Mouse (Mus musculus): ENCODE data around the gene Lrfn2. TPM values are rescaled to one million over a fixed set of nuclear protein-coding genes. Genes with fewer than 3 reads are reported as not detected.

Gene Lrfn2
- polyA plus RNA-seq, 1 experiment from 2014 or later, result 0.82 TPM

- Histone ChIP-seq H3K4me2 (replicated peaks) (no peak overlapping the region), H3K27me3 (peaks cover 38% of the 10 kb centered on the region), H3K9ac (no peak overlapping the region), H3K4me3 (no peak overlapping the region), H3K27ac (no peak overlapping the region), H3K36me3 (no peaks in the 10 kb centered on the region), H3K4me1 (peaks cover 4% of the 10 kb centered on the region), H3K9me3 (no peaks in the 10 kb centered on the region)
- ATAC-seq (ENCODE audit: insufficient number of reproducible peaks, insufficient read depth, low FRiP score, low TSS enrichment), result no peak
- WGBS, result 80% methylated on average over 8 of the region's 8 CpGs
Observed at GRCm38 (mm10) chr17:48935201-48935600, 3.0 kb downstream of the Lrfn2 start.

- WGBS, result 49% methylated on average over 5 of the region's 5 CpGs
- peaks cover 28% of the 10 kb centered on the region for H3K27me3 ChIP-seq
- H3K9ac ChIP-seq, result no peak overlapping the region
- H3K4me2 ChIP-seq (replicated peaks), result no peak overlapping the region
- no peaks in the 10 kb centered on the region for H3K36me3 ChIP-seq
- no peak overlapping the region for H3K4me3 ChIP-seq
- no peak for ATAC-seq (ENCODE audit: insufficient number of reproducible peaks, insufficient read depth, low FRiP score, low TSS enrichment)
- H3K27ac ChIP-seq, result no peak overlapping the region
- no peaks in the 10 kb centered on the region for H3K9me3 ChIP-seq
- H3K4me1 ChIP-seq, result peaks cover 4% of the 10 kb centered on the region
Observed at GRCm38 (mm10) chr17:48936445-48937141, 4.4 kb downstream of the Lrfn2 start.

GRCm38 (mm10) chr17:48938711-48939220, 6.6 kb downstream of the Lrfn2 start:
- Histone ChIP-seq H3K9me3 (no peaks in the 10 kb centered on the region), H3K4me1 (no peaks in the 10 kb centered on the region), H3K27ac (no peak overlapping the region), H3K9ac (no peak overlapping the region), H3K27me3 (peaks cover 9% of the 10 kb centered on the region), H3K4me2 (replicated peaks) (no peak overlapping the region), H3K4me3 (no peak overlapping the region), H3K36me3 (no peaks in the 10 kb centered on the region)
- no peak for ATAC-seq (ENCODE audit: insufficient number of reproducible peaks, insufficient read depth, low FRiP score, low TSS enrichment)
- 80% methylated on average over 7 of the region's 7 CpGs for WGBS

GRCm38 (mm10) chr17:48946315-48946714, 14.1 kb downstream of the Lrfn2 start:
- 86% methylated on average over 9 of the region's 9 CpGs for WGBS

GRCm38 (mm10) chr17:48946765-48947164, 14.6 kb downstream of the Lrfn2 start:
- no peaks in the 10 kb centered on the region for H3K9me3 ChIP-seq
- H3K36me3 ChIP-seq, result no peaks in the 10 kb centered on the region
- no peak overlapping the region for H3K4me3 ChIP-seq
- no peaks in the 10 kb centered on the region for H3K27me3 ChIP-seq
- no peak overlapping the region for H3K9ac ChIP-seq
- 66% methylated on average over 3 of the region's 3 CpGs for WGBS
- ATAC-seq (ENCODE audit: insufficient number of reproducible peaks, insufficient read depth, low FRiP score, low TSS enrichment), result no peak
- no peaks in the 10 kb centered on the region for H3K4me1 ChIP-seq
- H3K27ac ChIP-seq, result no peak overlapping the region
- H3K4me2 ChIP-seq (replicated peaks), result no peak overlapping the region

More at GRCm38 (mm10) chr17:48946315-48946714, 14.1 kb downstream of the Lrfn2 start:
- no peak for ATAC-seq (ENCODE audit: insufficient number of reproducible peaks, insufficient read depth, low FRiP score, low TSS enrichment)
- H3K9ac ChIP-seq, result no peak overlapping the region
- no peaks in the 10 kb centered on the region for H3K36me3 ChIP-seq
- no peaks in the 10 kb centered on the region for H3K27me3 ChIP-seq
- H3K4me1 ChIP-seq, result no peaks in the 10 kb centered on the region
- no peaks in the 10 kb centered on the region for H3K9me3 ChIP-seq
- no peak overlapping the region for H3K4me3 ChIP-seq
- no peak overlapping the region for H3K4me2 ChIP-seq (replicated peaks)
- H3K27ac ChIP-seq, result no peak overlapping the region

GRCm38 (mm10) chr17:48951250-48951649, 19.1 kb downstream of the Lrfn2 start:
- Histone ChIP-seq H3K9me3 (no peaks in the 10 kb centered on the region), H3K4me3 (no peak overlapping the region), H3K4me1 (no peaks in the 10 kb centered on the region), H3K4me2 (replicated peaks) (no peak overlapping the region), H3K27ac (no peak overlapping the region), H3K27me3 (no peaks in the 10 kb centered on the region), H3K9ac (no peak overlapping the region), H3K36me3 (no peaks in the 10 kb centered on the region)
- ATAC-seq (ENCODE audit: insufficient number of reproducible peaks, insufficient read depth, low FRiP score, low TSS enrichment), result no peak
- WGBS, result 95% methylated on average over 1 of the region's 1 CpGs

- 80% methylated on average over 7 of the region's 7 CpGs for WGBS
- H3K27me3 ChIP-seq, result no peaks in the 10 kb centered on the region
- no peak for ATAC-seq (ENCODE audit: insufficient number of reproducible peaks, insufficient read depth, low FRiP score, low TSS enrichment)
- H3K9me3 ChIP-seq, result no peaks in the 10 kb centered on the region
- H3K4me2 ChIP-seq (replicated peaks), result no peak overlapping the region
- H3K4me1 ChIP-seq, result peaks cover 7% of the 10 kb centered on the region
- H3K27ac ChIP-seq, result no peak overlapping the region
- H3K36me3 ChIP-seq, result no peaks in the 10 kb centered on the region
- no peak overlapping the region for H3K4me3 ChIP-seq
- no peak overlapping the region for H3K9ac ChIP-seq
Observed at GRCm38 (mm10) chr17:48956033-48956631, 24.0 kb downstream of the Lrfn2 start.

GRCm38 (mm10) chr17:48960161-48960698, 28.1 kb downstream of the Lrfn2 start:
- peak; percentile 77 for ATAC-seq (ENCODE audit: insufficient number of reproducible peaks, insufficient read depth, low FRiP score, low TSS enrichment)
- Histone ChIP-seq H3K36me3 (no peaks in the 10 kb centered on the region), H3K9me3 (no peaks in the 10 kb centered on the region), H3K4me1 (peaks cover 7% of the 10 kb centered on the region), H3K27me3 (no peaks in the 10 kb centered on the region), H3K4me3 (peak overlapping the region; percentile 23), H3K4me2 (replicated peaks) (peak overlapping the region; percentile 50), H3K9ac (no peak overlapping the region), H3K27ac (0 out of 2 replicates have a peak overlapping the region, but pooled peaks have one; percentile 30)
- WGBS, result 3% methylated on average over 13 of the region's 16 CpGs

GRCm38 (mm10) chr17:48962646-48963045, 30.5 kb downstream of the Lrfn2 start:
- Histone ChIP-seq H3K9me3 (no peaks in the 10 kb centered on the region), H3K27ac (no peak overlapping the region), H3K4me3 (no peak overlapping the region), H3K9ac (no peak overlapping the region), H3K4me1 (peaks cover 7% of the 10 kb centered on the region), H3K27me3 (no peaks in the 10 kb centered on the region), H3K36me3 (no peaks in the 10 kb centered on the region), H3K4me2 (replicated peaks) (no peak overlapping the region)
- ATAC-seq (ENCODE audit: insufficient number of reproducible peaks, insufficient read depth, low FRiP score, low TSS enrichment), result no peak
- WGBS, result 56% methylated on average over 3 of the region's 3 CpGs

GRCm38 (mm10) chr17:48963740-48964139, 31.6 kb downstream of the Lrfn2 start:
- no peaks in the 10 kb centered on the region for H3K27me3 ChIP-seq
- ATAC-seq (ENCODE audit: insufficient number of reproducible peaks, insufficient read depth, low FRiP score, low TSS enrichment), result no peak
- 69% methylated on average over 9 of the region's 9 CpGs for WGBS
- H3K4me2 ChIP-seq (replicated peaks), result no peak overlapping the region
- H3K36me3 ChIP-seq, result no peaks in the 10 kb centered on the region
- peaks cover 7% of the 10 kb centered on the region for H3K4me1 ChIP-seq
- H3K27ac ChIP-seq, result no peak overlapping the region
- no peak overlapping the region for H3K9ac ChIP-seq
- no peaks in the 10 kb centered on the region for H3K9me3 ChIP-seq
- no peak overlapping the region for H3K4me3 ChIP-seq

- no peak overlapping the region for H3K27ac ChIP-seq
- no peak overlapping the region for H3K9ac ChIP-seq
- no peak for ATAC-seq (ENCODE audit: insufficient number of reproducible peaks, insufficient read depth, low FRiP score, low TSS enrichment)
- no peak overlapping the region for H3K4me2 ChIP-seq (replicated peaks)
- no peaks in the 10 kb centered on the region for H3K9me3 ChIP-seq
- H3K4me1 ChIP-seq, result peaks cover 7% of the 10 kb centered on the region
- no peaks in the 10 kb centered on the region for H3K36me3 ChIP-seq
- 90% methylated on average over 13 of the region's 13 CpGs for WGBS
- no peak overlapping the region for H3K4me3 ChIP-seq
- H3K27me3 ChIP-seq, result no peaks in the 10 kb centered on the region
Observed at GRCm38 (mm10) chr17:48968304-48968703, 36.1 kb downstream of the Lrfn2 start.

GRCm38 (mm10) chr17:48971296-48971695, 39.1 kb downstream of the Lrfn2 start:
- no peaks in the 10 kb centered on the region for H3K27me3 ChIP-seq
- H3K9ac ChIP-seq, result no peak overlapping the region
- ATAC-seq (ENCODE audit: insufficient number of reproducible peaks, insufficient read depth, low FRiP score, low TSS enrichment), result no peak
- H3K27ac ChIP-seq, result no peak overlapping the region
- 74% methylated on average over 10 of the region's 10 CpGs for WGBS
- no peak overlapping the region for H3K4me3 ChIP-seq
- H3K36me3 ChIP-seq, result no peaks in the 10 kb centered on the region
- H3K9me3 ChIP-seq, result no peaks in the 10 kb centered on the region
- peaks cover 27% of the 10 kb centered on the region for H3K4me1 ChIP-seq
- no peak overlapping the region for H3K4me2 ChIP-seq (replicated peaks)
